Mouse (Mus musculus) layer of hippocampus, adult 11-12 months (tissue): ENCODE results near the gene Cd19.
A peak's percentile ranks its signal among the peaks of the same experiment; 100 is the strongest.
"Not testable (repeated sequence)": the region's sequence is repeated elsewhere in the genome, so short reads cannot be mapped to it uniquely, and the experiment has no call there.

Experiments used
- DNase-seq: peaks from one replicate; pipeline ENCODE4 v3.0.0; 2022; ENCODE audit warnings: low spot score

Gene Cd19

GRCm38 (mm10) chr7:126434726-126435125 is 20.0 kb upstream of the Cd19 start:
- no peak for DNase-seq

GRCm38 (mm10) chr7:126430167-126430566 is 15.5 kb upstream of the Cd19 start:
- DNase-seq, result no peak

GRCm38 (mm10) chr7:126429503-126429898 is 14.8 kb upstream of the Cd19 start:
- no peak for DNase-seq

GRCm38 (mm10) chr7:126428631-126429502 is 14.2 kb upstream of the Cd19 start, which contains the start of gene Rabep2:
Gene Rabep2, plus strand, starts transcription at chr7:126428759.
- DNase-seq, result peak; percentile 95

- DNase-seq, result no peak
Observed at GRCm38 (mm10) chr7:126428154-126428553, 13.5 kb upstream of the Cd19 start.

GRCm38 (mm10) chr7:126427323-126427860 is 12.7 kb upstream of the Cd19 start:
- no peak for DNase-seq

GRCm38 (mm10) chr7:126424161-126424560 is 9.5 kb upstream of the Cd19 start:
- DNase-seq, result no peak

GRCm38 (mm10) chr7:126421756-126422155 is 7.1 kb upstream of the Cd19 start:
- DNase-seq, result no peak

- DNase-seq, result no peak
Observed at GRCm38 (mm10) chr7:126418496-126418895, 3.8 kb upstream of the Cd19 start.

GRCm38 (mm10) chr7:126417606-126418005 is 2.9 kb upstream of the Cd19 start:
- DNase-seq, result no peak

- DNase-seq, result no peak
Observed at GRCm38 (mm10) chr7:126417045-126417444, 2.4 kb upstream of the Cd19 start.

GRCm38 (mm10) chr7:126416615-126417014 is 1.9 kb upstream of the Cd19 start:
- DNase-seq, result no peak

GRCm38 (mm10) chr7:126411061-126411460 is 3.6 kb downstream of the Cd19 start:
- DNase-seq, result no peak

GRCm38 (mm10) chr7:126408686-126409085 is 6.0 kb downstream of the Cd19 start:
- DNase-seq, result no peak

- DNase-seq, result not testable (repeated sequence)
Observed at GRCm38 (mm10) chr7:126402518-126402917, 12.2 kb downstream of the Cd19 start.

- DNase-seq, result peak; percentile 77
Observed at GRCm38 (mm10) chr7:126399548-126399947, 15.1 kb downstream of the Cd19 start.

- DNase-seq, result no peak
Observed at GRCm38 (mm10) chr7:126397822-126398221, 16.9 kb downstream of the Cd19 start.

GRCm38 (mm10) chr7:126397221-126397620 is 17.5 kb downstream of the Cd19 start:
- DNase-seq, result no peak

- peak; percentile 99 for DNase-seq
Observed at GRCm38 (mm10) chr7:126396298-126397119, 18.2 kb downstream of the Cd19 start, which contains the start of gene Nfatc2ip. Gene Nfatc2ip, minus strand, starts transcription at chr7:126396737.

GRCm38 (mm10) chr7:126392086-126392884 is 22.4 kb downstream of the Cd19 start:
- DNase-seq, result not testable (repeated sequence)

- no peak for DNase-seq
Observed at GRCm38 (mm10) chr7:126388185-126388584, 26.5 kb downstream of the Cd19 start.

- no peak for DNase-seq
Observed at GRCm38 (mm10) chr7:126383565-126383964, 31.1 kb downstream of the Cd19 start.
